Mouse (Mus musculus) thymus, adult 2 months (tissue): ENCODE data around the gene Adam17.

Experiments used
- CTCF ChIP-seq: fragments of 200-500 bp; IDR thresholded peaks from 2 replicates; pipeline ENCODE4 v1.5.1; 2012; ENCODE audit warnings: mild to moderate bottlenecking, control low read depth, low read length, moderate library complexity, borderline replicate concordance; ENCODE audit not compliant: control insufficient read depth, poor library complexity, insufficient read depth; ENCODE audit errors: extremely low read depth
- POLR2A ChIP-seq: fragments of 200-500 bp; IDR thresholded peaks from 2 replicates; pipeline ENCODE4 v1.6.1; 2012; ENCODE audit warnings: mild to moderate bottlenecking, low read length, control low read depth, moderate library complexity; ENCODE audit not compliant: control insufficient read depth, poor library complexity, insufficient read depth; ENCODE audit errors: extremely low read depth

GRCm38 (mm10) chr12:21285508-21286242 is 87.8 kb downstream of the Adam17 start:
- no peak; the same call in 1 of the 2 replicates for TF ChIP-seq POLR2A
- no peak for TF ChIP-seq CTCF
